Mouse (Mus musculus): ENCODE measurements around the gene Cfap73. TPM values are rescaled to one million over a fixed set of nuclear protein-coding genes. Genes with fewer than 3 reads are reported as not detected.

Cfap73 gene
- polyA plus RNA-seq, 1 experiment: not detected

GRCm38 (mm10) chr5:120611416-120611815 is 22.6 kb downstream of the Cfap73 start:
- peaks cover 8% of the 10 kb centered on the region; the same call in 1 of the 2 replicates for H3K4me1 ChIP-seq (ENCODE audit: control insufficient read depth, insufficient read depth, insufficient read length, low read length)
- H3K4me3 ChIP-seq (ENCODE audit: insufficient read depth, low read depth, low read length): peak overlapping the region; percentile 82
- H3K27ac ChIP-seq (replicated peaks; ENCODE audit: low read depth, low read length): no peak overlapping the region

GRCm38 (mm10) chr5:120610906-120611305 is 23.1 kb downstream of the Cfap73 start:
- Histone ChIP-seq H3K4me3 (ENCODE audit: insufficient read depth, low read depth, low read length) (peak overlapping the region; percentile 82; the same call in 1 of the 2 replicates), H3K4me1 (ENCODE audit: control insufficient read depth, insufficient read depth, insufficient read length, low read length) (peaks cover 8% of the 10 kb centered on the region; the same call in 1 of the 2 replicates), H3K27ac (replicated peaks; ENCODE audit: low read depth, low read length) (no peak overlapping the region)

DNA sequence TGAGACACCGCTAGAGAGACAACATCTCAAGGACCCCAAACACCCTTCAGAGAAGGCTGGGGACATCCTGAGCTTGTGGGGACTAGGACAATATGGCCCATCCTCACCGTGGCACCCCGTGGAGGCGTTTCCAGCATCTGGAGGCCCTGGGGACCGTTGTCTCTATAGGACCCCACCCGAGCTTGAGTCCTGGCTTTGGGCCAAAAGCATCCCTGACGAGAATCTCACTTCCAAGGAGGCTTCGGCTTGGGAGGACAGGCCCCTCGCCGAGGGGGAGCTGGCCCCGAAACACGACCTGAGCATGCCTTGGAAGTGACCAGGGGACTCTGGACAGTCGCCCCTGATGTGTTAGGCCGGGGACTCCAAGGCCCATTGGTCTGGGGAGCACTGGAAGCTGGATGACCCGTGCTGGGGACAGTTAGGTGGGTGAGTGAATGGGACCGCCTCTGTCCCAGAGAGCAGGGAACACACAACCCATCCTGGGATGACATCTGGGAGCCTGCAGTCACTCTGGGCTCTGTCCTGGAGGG is 24.7 kb downstream of the Cfap73 start:
- Histone ChIP-seq H3K4me1 (ENCODE audit: control insufficient read depth, insufficient read depth, insufficient read length, low read length) (peaks cover 8% of the 10 kb centered on the region; the same call in 1 of the 2 replicates), H3K4me3 (ENCODE audit: insufficient read depth, low read depth, low read length) (no peak overlapping the region), H3K27ac (replicated peaks; ENCODE audit: low read depth, low read length) (no peak overlapping the region)

GRCm38 (mm10) chr5:120607335-120607734 is 26.7 kb downstream of the Cfap73 start:
- Histone ChIP-seq H3K4me3 (ENCODE audit: insufficient read depth, low read depth, low read length) (no peak overlapping the region), H3K27ac (replicated peaks; ENCODE audit: low read depth, low read length) (no peak overlapping the region), H3K4me1 (ENCODE audit: control insufficient read depth, insufficient read depth, insufficient read length, low read length) (0 out of 2 replicates have a peak, but pooled peaks cover 3% of the 10 kb centered on the region)

DNA sequence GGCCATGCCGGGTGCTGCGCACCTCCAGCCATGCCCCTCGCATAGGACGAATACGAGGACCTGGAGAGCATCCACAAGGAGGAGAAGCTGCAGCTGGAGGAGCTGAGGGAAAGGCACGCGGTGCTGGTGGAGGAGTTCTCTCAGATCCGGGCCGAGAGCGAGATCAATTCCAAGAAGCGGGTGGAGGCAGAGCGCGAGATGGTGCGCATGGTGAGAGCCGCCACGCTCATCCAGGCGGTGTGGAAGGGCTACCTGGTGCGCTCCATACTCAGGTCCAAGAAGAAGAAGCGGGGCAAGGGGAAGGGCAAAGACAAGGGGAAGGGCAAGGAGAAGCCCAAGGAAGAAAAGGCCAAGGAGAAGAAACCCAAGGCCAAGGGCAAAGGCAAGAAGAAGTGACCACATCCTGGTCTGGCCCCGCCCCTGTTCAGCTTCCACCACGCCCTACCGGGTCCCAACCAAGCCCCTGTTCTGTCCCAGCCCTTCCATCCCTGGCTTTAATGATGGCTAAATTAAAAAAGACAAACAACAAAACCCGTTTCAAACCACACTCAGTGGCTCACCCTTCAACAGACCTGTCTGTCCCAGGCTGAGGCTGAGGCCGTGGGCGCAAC is 27.3 kb downstream of the Cfap73 start:
- H3K4me1 ChIP-seq (ENCODE audit: control insufficient read depth, insufficient read depth, insufficient read length, low read length): 0 out of 2 replicates have a peak, but pooled peaks cover 3% of the 10 kb centered on the region
- H3K4me3 ChIP-seq (ENCODE audit: insufficient read depth, low read depth, low read length): no peak overlapping the region
- H3K27ac ChIP-seq (replicated peaks; ENCODE audit: low read depth, low read length): no peak overlapping the region

- Histone ChIP-seq H3K27ac (replicated peaks; ENCODE audit: low read depth, low read length) (no peak overlapping the region), H3K4me1 (ENCODE audit: control insufficient read depth, insufficient read depth, insufficient read length, low read length) (no peaks in the 10 kb centered on the region), H3K4me3 (ENCODE audit: insufficient read depth, low read depth, low read length) (no peak overlapping the region)
These were observed 28.3 kb downstream of the Cfap73 start for GRCm38 (mm10) chr5:120605688-120606087.

DNA sequence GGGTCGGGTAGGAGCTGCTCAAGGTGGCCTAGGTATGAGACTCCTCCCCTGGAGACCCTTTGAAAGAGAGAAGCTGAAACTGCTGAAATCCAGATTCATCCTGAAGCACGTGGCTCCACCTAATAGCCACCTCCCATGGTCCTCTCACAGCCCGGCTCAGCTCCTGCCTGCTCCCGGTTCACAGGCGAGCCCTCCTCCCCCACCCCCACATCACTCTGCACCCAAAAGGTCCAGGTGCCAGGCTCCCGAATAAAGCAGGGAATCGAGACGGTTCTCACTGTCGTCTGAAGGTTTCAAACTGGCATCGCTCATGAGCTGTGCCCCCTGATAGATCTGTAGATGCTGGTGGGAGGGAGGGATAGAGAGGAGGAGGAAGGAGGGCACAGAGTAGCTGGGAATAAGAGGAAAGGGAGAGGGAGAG is 28.8 kb downstream of the Cfap73 start:
- Histone ChIP-seq H3K4me3 (ENCODE audit: insufficient read depth, low read depth, low read length) (peak overlapping the region; percentile 33), H3K4me1 (ENCODE audit: control insufficient read depth, insufficient read depth, insufficient read length, low read length) (no peaks in the 10 kb centered on the region), H3K27ac (replicated peaks; ENCODE audit: low read depth, low read length) (no peak overlapping the region)

- Histone ChIP-seq H3K27ac (replicated peaks; ENCODE audit: low read depth, low read length) (no peak overlapping the region), H3K4me1 (ENCODE audit: control insufficient read depth, insufficient read depth, insufficient read length, low read length) (no peaks in the 10 kb centered on the region), H3K4me3 (ENCODE audit: insufficient read depth, low read depth, low read length) (peak overlapping the region; percentile 33)
These were observed 29.2 kb downstream of the Cfap73 start for GRCm38 (mm10) chr5:120604839-120605238.

DNA sequence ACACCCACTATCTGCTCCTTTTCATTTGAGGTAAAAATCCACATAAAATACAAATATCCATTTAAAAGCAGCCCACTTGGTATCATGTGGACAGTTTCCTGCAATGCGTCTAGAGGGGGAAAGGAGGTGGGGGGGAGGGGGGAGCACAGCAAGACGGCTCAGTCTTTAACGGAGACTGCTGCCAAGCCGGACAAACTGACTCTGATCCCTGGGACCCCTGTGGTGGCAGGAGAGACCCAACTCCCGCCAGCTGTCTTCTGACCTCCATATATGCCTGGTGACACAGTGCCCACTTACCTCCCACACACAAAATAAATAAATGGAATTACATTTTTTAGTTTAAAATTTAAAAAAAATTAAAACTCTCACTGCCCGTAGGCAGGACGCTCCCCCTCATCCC is 30.5 kb downstream of the Cfap73 start:
- no peak overlapping the region for H3K27ac ChIP-seq (replicated peaks; ENCODE audit: low read depth, low read length)

GRCm38 (mm10) chr5:120602210-120602609 is 31.8 kb downstream of the Cfap73 start:
- Histone ChIP-seq H3K4me3 (ENCODE audit: insufficient read depth, low read depth, low read length) (no peak overlapping the region), H3K4me1 (ENCODE audit: control insufficient read depth, insufficient read depth, insufficient read length, low read length) (no peaks in the 10 kb centered on the region), H3K27ac (replicated peaks; ENCODE audit: low read depth, low read length) (no peak overlapping the region)

More for the DNA sequence above, 30.5 kb downstream of the Cfap73 start:
- Histone ChIP-seq H3K4me3 (ENCODE audit: insufficient read depth, low read depth, low read length) (no peak overlapping the region), H3K4me1 (ENCODE audit: control insufficient read depth, insufficient read depth, insufficient read length, low read length) (no peaks in the 10 kb centered on the region)

DNA sequence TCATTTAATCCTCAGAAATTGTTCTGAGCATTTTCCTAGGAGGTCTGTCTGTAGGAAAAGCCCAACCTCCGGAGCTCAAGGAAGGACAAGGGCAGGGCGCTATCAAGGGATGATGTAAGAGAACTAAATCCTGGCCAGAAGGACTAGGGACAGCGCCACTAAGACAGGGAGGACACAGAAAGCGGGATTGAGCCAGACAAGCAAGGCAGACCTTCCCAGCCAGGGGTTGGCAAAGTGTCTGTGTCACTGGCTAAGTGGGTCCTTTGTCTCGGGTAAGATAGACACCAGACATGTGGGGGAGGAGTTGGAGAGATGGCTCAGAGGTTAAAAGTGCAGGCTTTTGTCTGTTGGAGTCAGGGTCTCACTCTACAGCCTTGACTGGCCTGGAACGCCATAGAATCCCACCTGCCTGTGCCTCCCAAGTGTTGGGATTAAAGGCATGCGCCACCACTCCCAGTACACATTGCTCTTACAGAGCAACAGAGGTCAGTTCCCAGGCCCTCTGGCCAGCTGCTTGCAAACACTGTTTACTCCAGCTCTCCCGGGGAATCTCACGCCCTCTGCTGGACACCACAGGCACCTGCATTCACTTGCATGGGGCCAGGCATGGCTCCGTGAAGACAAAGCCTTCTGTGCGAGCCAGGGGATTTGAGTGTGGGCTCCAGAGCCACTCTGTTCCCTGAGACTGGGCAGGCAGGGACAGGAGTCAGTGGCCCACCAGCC is 32.9 kb downstream of the Cfap73 start:
- Histone ChIP-seq H3K4me1 (ENCODE audit: control insufficient read depth, insufficient read depth, insufficient read length, low read length) (no peaks in the 10 kb centered on the region), H3K4me3 (ENCODE audit: insufficient read depth, low read depth, low read length) (no peak overlapping the region), H3K27ac (replicated peaks; ENCODE audit: low read depth, low read length) (no peak overlapping the region)

GRCm38 (mm10) chr5:120599625-120600024 is 34.4 kb downstream of the Cfap73 start:
- no peak overlapping the region for H3K27ac ChIP-seq (replicated peaks; ENCODE audit: low read depth, low read length)
- no peaks in the 10 kb centered on the region for H3K4me1 ChIP-seq (ENCODE audit: control insufficient read depth, insufficient read depth, insufficient read length, low read length)
- H3K4me3 ChIP-seq (ENCODE audit: insufficient read depth, low read depth, low read length): no peak overlapping the region

- Histone ChIP-seq H3K4me1 (ENCODE audit: control insufficient read depth, insufficient read depth, insufficient read length, low read length) (no peaks in the 10 kb centered on the region), H3K27ac (replicated peaks; ENCODE audit: low read depth, low read length) (no peak overlapping the region)
These were observed 39.5 kb downstream of the Cfap73 start for GRCm38 (mm10) chr5:120594485-120594884.

DNA sequence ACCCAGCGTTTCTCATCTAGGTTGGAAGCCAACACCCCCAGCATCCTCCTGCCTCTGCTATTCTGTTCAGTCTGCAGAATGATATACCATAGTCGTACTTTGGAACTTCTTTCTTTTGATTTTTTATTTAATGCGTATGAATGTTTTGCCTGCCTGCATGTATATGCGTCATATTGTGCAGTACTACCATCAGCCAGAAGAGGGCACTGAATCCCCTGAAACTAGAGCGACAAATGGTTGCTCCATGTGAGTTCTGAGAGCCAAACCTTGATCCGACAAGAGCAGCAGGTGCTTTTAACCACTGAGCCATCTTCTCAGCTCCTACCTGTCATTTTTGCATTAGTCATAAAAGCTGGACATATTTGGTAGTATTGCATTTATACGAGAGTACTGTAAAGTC is 41.9 kb downstream of the Cfap73 start:
- Histone ChIP-seq H3K4me1 (ENCODE audit: control insufficient read depth, insufficient read depth, insufficient read length, low read length) (peaks cover 3% of the 10 kb centered on the region; the same call in 1 of the 2 replicates), H3K27ac (replicated peaks; ENCODE audit: low read depth, low read length) (no peak overlapping the region), H3K4me3 (ENCODE audit: insufficient read depth, low read depth, low read length) (no peak overlapping the region)

More at GRCm38 (mm10) chr5:120594485-120594884, 39.5 kb downstream of the Cfap73 start:
- H3K4me3 ChIP-seq (ENCODE audit: insufficient read depth, low read depth, low read length): no peak overlapping the region

DNA sequence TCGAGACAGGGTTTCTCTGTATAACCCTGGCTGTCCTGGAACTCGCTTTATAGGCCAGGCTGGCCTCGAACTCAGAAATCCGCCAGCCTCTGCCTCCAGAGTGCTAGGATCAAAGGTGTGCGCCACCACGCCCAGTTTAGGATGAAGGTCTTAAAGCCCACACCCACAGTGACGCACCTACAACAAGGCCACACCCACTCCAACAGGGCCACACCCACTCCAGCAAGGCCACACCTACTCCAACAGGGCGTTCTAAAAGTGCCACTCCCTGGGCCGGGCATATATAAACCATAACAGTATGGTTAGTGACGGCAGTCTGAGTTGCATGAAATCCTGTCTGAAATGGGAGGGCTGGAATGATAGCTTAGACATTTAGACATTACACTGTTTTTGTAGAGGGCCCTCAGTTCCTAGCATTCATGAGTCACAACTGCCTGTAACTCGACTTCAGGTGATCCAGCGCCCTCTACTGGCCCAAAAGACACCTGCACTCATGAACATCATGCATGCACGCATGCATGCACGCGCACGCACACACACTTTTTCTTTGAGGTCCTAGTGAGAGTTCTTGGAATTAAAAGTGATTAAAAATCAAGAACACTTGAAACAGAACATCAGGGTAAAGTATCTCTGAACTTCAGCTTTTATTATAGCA is 43.6 kb downstream of the Cfap73 start:
- Histone ChIP-seq H3K4me3 (ENCODE audit: insufficient read depth, low read depth, low read length) (no peak overlapping the region), H3K27ac (replicated peaks; ENCODE audit: low read depth, low read length) (no peak overlapping the region), H3K4me1 (ENCODE audit: control insufficient read depth, insufficient read depth, insufficient read length, low read length) (peaks cover 6% of the 10 kb centered on the region)

All from brown adipose tissue, adult 24 weeks (tissue).